Mouse (Mus musculus): ENCODE results near the gene Art3. TPM values are rescaled to one million over a fixed set of nuclear protein-coding genes. Genes with fewer than 3 reads are reported as not detected.

Gene Art3
- total and polyA plus RNA-seq, 2 experiments from 2014 or later = 4.1 to 10.2 TPM

GRCm38 (mm10) chr5:92442914-92443313 lies 111.3 kb downstream of the Art3 start:
- Histone ChIP-seq H3K9me3 (ENCODE audit: low read length) (no peaks in the 10 kb centered on the region), H3K36me3 (ENCODE audit: insufficient read depth, low read length) (peaks cover 23% of the 10 kb centered on the region), H3K4me2 (ENCODE audit: low read depth, low read length) (no peak overlapping the region), H3K27me3 (ENCODE audit: insufficient read depth, low read length) (no peaks in the 10 kb centered on the region), H3K4me3 (ENCODE audit: low read length) (no peak overlapping the region), H3K27ac (no peak overlapping the region), H3K9ac (replicated peaks; ENCODE audit: low read length) (no peak overlapping the region), H3K4me1 (ENCODE audit: insufficient read depth, low read length) (no peaks in the 10 kb centered on the region)
- TF ChIP-seq CTCF (IDR thresholded peaks at IDR 0.05; ENCODE audit: low read depth) = no peak
- DNase-seq (ENCODE audit: low spot score) (no peak), ATAC-seq (no peak)
- 91% methylated on average over 7 of the region's 7 CpGs for WGBS

- 87% methylated on average over 2 of the region's 2 CpGs for WGBS
- H3K9ac ChIP-seq (replicated peaks; ENCODE audit: low read length) = no peak overlapping the region
- no peak for TF ChIP-seq CTCF (IDR thresholded peaks at IDR 0.05; ENCODE audit: low read depth)
- no peaks in the 10 kb centered on the region for H3K4me1 ChIP-seq (ENCODE audit: insufficient read depth, low read length)
- H3K9me3 ChIP-seq (ENCODE audit: low read length) = no peaks in the 10 kb centered on the region
- ATAC-seq = no peak
- H3K4me3 ChIP-seq (ENCODE audit: low read length) = no peak overlapping the region
- peaks cover 44% of the 10 kb centered on the region for H3K36me3 ChIP-seq (ENCODE audit: insufficient read depth, low read length)
- no peak overlapping the region for H3K27ac ChIP-seq
- DNase-seq (ENCODE audit: low spot score) = no peak
- no peaks in the 10 kb centered on the region for H3K27me3 ChIP-seq (ENCODE audit: insufficient read depth, low read length)
- no peak overlapping the region for H3K4me2 ChIP-seq (ENCODE audit: low read depth, low read length)
Observed at GRCm38 (mm10) chr5:92445016-92445415, 113.4 kb downstream of the Art3 start.

GRCm38 (mm10) chr5:92446736-92447135 lies 115.1 kb downstream of the Art3 start:
- Histone ChIP-seq H3K36me3 (ENCODE audit: insufficient read depth, low read length) (peaks cover 57% of the 10 kb centered on the region), H3K4me3 (ENCODE audit: low read length) (no peak overlapping the region), H3K9ac (replicated peaks; ENCODE audit: low read length) (no peak overlapping the region), H3K27me3 (ENCODE audit: insufficient read depth, low read length) (no peaks in the 10 kb centered on the region), H3K9me3 (ENCODE audit: low read length) (no peaks in the 10 kb centered on the region), H3K4me2 (ENCODE audit: low read depth, low read length) (no peak overlapping the region), H3K27ac (no peak overlapping the region), H3K4me1 (ENCODE audit: insufficient read depth, low read length) (no peaks in the 10 kb centered on the region)
- no peak for DNase-seq (ENCODE audit: low spot score)
- TF ChIP-seq CTCF (IDR thresholded peaks at IDR 0.05; ENCODE audit: low read depth) = no peak
- WGBS = 93% methylated on average over 5 of the region's 5 CpGs
- ATAC-seq = no peak

- WGBS = 97% methylated on average over 5 of the region's 5 CpGs
- TF ChIP-seq CTCF (IDR thresholded peaks at IDR 0.05; ENCODE audit: low read depth) = no peak
- H3K9ac ChIP-seq (replicated peaks; ENCODE audit: low read length) = no peak overlapping the region
- no peaks in the 10 kb centered on the region for H3K9me3 ChIP-seq (ENCODE audit: low read length)
- no peaks in the 10 kb centered on the region for H3K4me1 ChIP-seq (ENCODE audit: insufficient read depth, low read length)
- peaks cover 57% of the 10 kb centered on the region for H3K36me3 ChIP-seq (ENCODE audit: insufficient read depth, low read length)
- H3K4me3 ChIP-seq (ENCODE audit: low read length) = no peak overlapping the region
- no peaks in the 10 kb centered on the region for H3K27me3 ChIP-seq (ENCODE audit: insufficient read depth, low read length)
- ATAC-seq (no peak), DNase-seq (ENCODE audit: low spot score) (no peak)
- no peak overlapping the region for H3K27ac ChIP-seq
- H3K4me2 ChIP-seq (ENCODE audit: low read depth, low read length) = no peak overlapping the region
Observed at GRCm38 (mm10) chr5:92452876-92453275, 121.2 kb downstream of the Art3 start.

- no peak for TF ChIP-seq CTCF (IDR thresholded peaks at IDR 0.05; ENCODE audit: low read depth)
- no peak overlapping the region for H3K27ac ChIP-seq
- DNase-seq (ENCODE audit: low spot score) (no peak), ATAC-seq (no peak)
- H3K9ac ChIP-seq (replicated peaks; ENCODE audit: low read length) = no peak overlapping the region
- H3K4me3 ChIP-seq (ENCODE audit: low read length) = no peak overlapping the region
- no peaks in the 10 kb centered on the region for H3K27me3 ChIP-seq (ENCODE audit: insufficient read depth, low read length)
- H3K4me1 ChIP-seq (ENCODE audit: insufficient read depth, low read length) = no peaks in the 10 kb centered on the region
- no peaks in the 10 kb centered on the region for H3K9me3 ChIP-seq (ENCODE audit: low read length)
- H3K36me3 ChIP-seq (ENCODE audit: insufficient read depth, low read length) = peaks cover 32% of the 10 kb centered on the region
- 89% methylated on average over 2 of the region's 2 CpGs for WGBS
- H3K4me2 ChIP-seq (ENCODE audit: low read depth, low read length) = no peak overlapping the region
Observed at GRCm38 (mm10) chr5:92457410-92457809, 125.8 kb downstream of the Art3 start.

GRCm38 (mm10) chr5:92458726-92459125 lies 127.1 kb downstream of the Art3 start:
- Histone ChIP-seq H3K36me3 (ENCODE audit: insufficient read depth, low read length) (peaks cover 24% of the 10 kb centered on the region), H3K27me3 (ENCODE audit: insufficient read depth, low read length) (no peaks in the 10 kb centered on the region), H3K4me2 (ENCODE audit: low read depth, low read length) (no peak overlapping the region), H3K27ac (no peak overlapping the region), H3K9ac (replicated peaks; ENCODE audit: low read length) (no peak overlapping the region), H3K4me1 (ENCODE audit: insufficient read depth, low read length) (no peaks in the 10 kb centered on the region), H3K9me3 (ENCODE audit: low read length) (no peaks in the 10 kb centered on the region), H3K4me3 (ENCODE audit: low read length) (no peak overlapping the region)
- WGBS = 54% methylated on average over 5 of the region's 5 CpGs
- TF ChIP-seq CTCF (IDR thresholded peaks at IDR 0.05; ENCODE audit: low read depth) = no peak
- no peak for DNase-seq (ENCODE audit: low spot score)
- no peak for ATAC-seq

- 20% methylated on average over 5 of the region's 5 CpGs for WGBS
Observed at GRCm38 (mm10) chr5:92461321-92461720, 129.7 kb downstream of the Art3 start.

More at GRCm38 (mm10) chr5:92461321-92461720, 129.7 kb downstream of the Art3 start:
- Histone ChIP-seq H3K27ac (no peak overlapping the region), H3K4me1 (ENCODE audit: insufficient read depth, low read length) (no peaks in the 10 kb centered on the region), H3K27me3 (ENCODE audit: insufficient read depth, low read length) (no peaks in the 10 kb centered on the region), H3K4me2 (ENCODE audit: low read depth, low read length) (no peak overlapping the region), H3K9me3 (ENCODE audit: low read length) (no peaks in the 10 kb centered on the region), H3K4me3 (ENCODE audit: low read length) (no peak overlapping the region), H3K36me3 (ENCODE audit: insufficient read depth, low read length) (peaks cover 14% of the 10 kb centered on the region; the same call in 1 of the 2 replicates), H3K9ac (replicated peaks; ENCODE audit: low read length) (no peak overlapping the region)
- TF ChIP-seq CTCF (IDR thresholded peaks at IDR 0.05; ENCODE audit: low read depth) = peak; percentile 81
- ATAC-seq (peak; percentile 49; the same call in 1 of the 2 replicates), DNase-seq (ENCODE audit: low spot score) (peak; percentile 68)

Small RNA genes lying within 50 kb of the gene (microRNA-seq; reads per million reads assigned to microRNA genes)
- 0 reads per million in 2 experiments for gene Mir6415

Other genes with a start within 250 kb of the Art3 start
- 132 and 143 TPM in 2 replicates for gene G3bp2, start 248.1 kb upstream of the Art3 start, total RNA-seq (2014; rRNA removed)
- 265 and 271 TPM in 2 replicates for gene G3bp2, start 248.1 kb upstream of the Art3 start, polyA plus RNA-seq (2015; fragmentation: Nextera tagmentation; extraction: Ambion mirVana)
- gene Uso1, start 193.9 kb upstream of the Art3 start, total RNA-seq (2014; rRNA removed) = 16.1 and 17.7 TPM in 2 replicates
- gene Uso1, start 193.9 kb upstream of the Art3 start, polyA plus RNA-seq (2015; fragmentation: Nextera tagmentation; extraction: Ambion mirVana) = 29.6 and 29.8 TPM in 2 replicates
- gene U90926, start 116.4 kb upstream of the Art3 start, total RNA-seq (2014; rRNA removed) = not detected in 2 replicates
- gene U90926, start 116.4 kb upstream of the Art3 start, polyA plus RNA-seq (2015; fragmentation: Nextera tagmentation; extraction: Ambion mirVana) = not detected in 2 replicates
- 1.5 and 3.5 TPM in 2 replicates for gene Ppef2, start 75.5 kb upstream of the Art3 start, total RNA-seq (2014; rRNA removed)
- gene Ppef2, start 75.5 kb upstream of the Art3 start, polyA plus RNA-seq (2015; fragmentation: Nextera tagmentation; extraction: Ambion mirVana) = 0.35 and 0.43 TPM in 2 replicates
- 28.9 and 44.9 TPM in 2 replicates for gene Naaa, start 53.7 kb upstream of the Art3 start, total RNA-seq (2014; rRNA removed)
- gene Naaa, start 53.7 kb upstream of the Art3 start, polyA plus RNA-seq (2015; fragmentation: Nextera tagmentation; extraction: Ambion mirVana) = 29.1 TPM in 2 replicates
- 27.3 and 28.3 TPM in 2 replicates for gene Sdad1, start 21.3 kb upstream of the Art3 start, total RNA-seq (2014; rRNA removed)
- 30.6 and 30.7 TPM in 2 replicates for gene Sdad1, start 21.3 kb upstream of the Art3 start, polyA plus RNA-seq (2015; fragmentation: Nextera tagmentation; extraction: Ambion mirVana)
- gene Cxcl9, start 3.7 kb upstream of the Art3 start, total RNA-seq (2014; rRNA removed) = not detected in 2 replicates
- gene Cxcl9, start 3.7 kb upstream of the Art3 start, polyA plus RNA-seq (2015; fragmentation: Nextera tagmentation; extraction: Ambion mirVana) = not detected in 2 replicates
- not detected in 2 replicates for gene Cxcl10, start 17.1 kb downstream of the Art3 start, total RNA-seq (2014; rRNA removed)
- 0.54 and 0.80 TPM in 2 replicates for gene Cxcl10, start 17.1 kb downstream of the Art3 start, polyA plus RNA-seq (2015; fragmentation: Nextera tagmentation; extraction: Ambion mirVana)
- gene Nup54, start 103.4 kb downstream of the Art3 start, total RNA-seq (2014; rRNA removed) = 72.6 and 90.2 TPM in 2 replicates
- gene Nup54, start 103.4 kb downstream of the Art3 start, polyA plus RNA-seq (2015; fragmentation: Nextera tagmentation; extraction: Ambion mirVana) = 41.3 and 42.3 TPM in 2 replicates
- 112 and 125 TPM in 2 replicates for gene Scarb2, start 175.0 kb downstream of the Art3 start, total RNA-seq (2014; rRNA removed)
- 21.7 and 22.9 TPM in 2 replicates for gene Scarb2, start 175.0 kb downstream of the Art3 start, polyA plus RNA-seq (2015; fragmentation: Nextera tagmentation; extraction: Ambion mirVana)
- gene Fam47e, start 223.2 kb downstream of the Art3 start, total RNA-seq (2014; rRNA removed) = 0.68 and 1.9 TPM in 2 replicates
- gene Fam47e, start 223.2 kb downstream of the Art3 start, polyA plus RNA-seq (2015; fragmentation: Nextera tagmentation; extraction: Ambion mirVana) = 1.4 and 1.5 TPM in 2 replicates